Mouse (Mus musculus): ENCODE measurements at regions not wholly inside any gene's neighbourhood (a gene's known extent, or its start where the extent isn't known, plus 50 kb on each side); places are given as distances from the start of the nearest gene placed in this dataset.

GRCm38 (mm10) chr11:10337781-10338180 is 776.2 kb upstream of the Vwc2 start:
- TF ChIP-seq POLR2A (IDR thresholded peaks at IDR 0.05; ENCODE audit: low read depth, low read length) (no peak), CTCF (IDR thresholded peaks at IDR 0.05; ENCODE audit: extremely low read depth, insufficient read depth, insufficient read length, insufficient replicate concordance) (no peak)
- DNase-seq (ENCODE audit: low read depth in 1 of 2, low spot score in 2 of 2): no peak
- H3K27me3 ChIP-seq (ENCODE audit: control insufficient read depth, insufficient read depth, low read length): no peaks in the 10 kb centered on the region
- no peaks in the 10 kb centered on the region for H3K36me3 ChIP-seq (ENCODE audit: control insufficient read depth, insufficient read depth, low read length)
- H3K4me1 ChIP-seq (ENCODE audit: control insufficient read depth, insufficient read depth, insufficient read length): no peaks in the 10 kb centered on the region
- WGBS: 58% methylated on average over 2 of the region's 2 CpGs
- no peak overlapping the region for H3K4me3 ChIP-seq (ENCODE audit: extremely low read depth, insufficient read depth, insufficient read length)
- H3K27ac ChIP-seq (ENCODE audit: insufficient read depth, low read length): no peak overlapping the region

GRCm38 (mm10) chr11:10372340-10372739 is 741.7 kb upstream of the Vwc2 start:
- DNase-seq (ENCODE audit: low read depth in 1 of 2, low spot score in 2 of 2): no peak
- Histone ChIP-seq H3K27ac (ENCODE audit: insufficient read depth, low read length) (no peak overlapping the region), H3K27me3 (ENCODE audit: control insufficient read depth, insufficient read depth, low read length) (no peaks in the 10 kb centered on the region), H3K4me3 (ENCODE audit: extremely low read depth, insufficient read depth, insufficient read length) (no peak overlapping the region), H3K4me1 (ENCODE audit: control insufficient read depth, insufficient read depth, insufficient read length) (no peaks in the 10 kb centered on the region), H3K36me3 (ENCODE audit: control insufficient read depth, insufficient read depth, low read length) (no peaks in the 10 kb centered on the region)
- TF ChIP-seq CTCF (IDR thresholded peaks at IDR 0.05; ENCODE audit: extremely low read depth, insufficient read depth, insufficient read length, insufficient replicate concordance): no peak

All from spleen, adult 2 months (tissue).